Mouse (Mus musculus): Measurements from ENCODE around the gene Slc17a4.

Gene Slc17a4

GRCm38 (mm10) chr13:23914376-23915167, at the start of gene Slc17a4:
Gene Slc17a4 (minus strand): TSS chr13:23915009.
- no peak for DNase-seq (ENCODE audit: low read depth, low spot score)

GRCm38 (mm10) chr13:23959776-23960175, 45.0 kb upstream of the Slc17a4 start:
- DNase-seq (ENCODE audit: low read depth, low spot score), result no peak

GRCm38 (mm10) chr13:23950928-23951327, 36.1 kb upstream of the Slc17a4 start:
- peak; percentile 29 for DNase-seq (ENCODE audit: low read depth, low spot score)

- no peak for DNase-seq (ENCODE audit: low read depth, low spot score)
Observed at GRCm38 (mm10) chr13:23949484-23950246, 34.9 kb upstream of the Slc17a4 start.

GRCm38 (mm10) chr13:23946254-23946653, 31.4 kb upstream of the Slc17a4 start:
- DNase-seq (ENCODE audit: low read depth, low spot score), result no peak

GRCm38 (mm10) chr13:23942861-23943260, 28.1 kb upstream of the Slc17a4 start:
- peak; percentile 34 for DNase-seq (ENCODE audit: low read depth, low spot score)

- DNase-seq (ENCODE audit: low read depth, low spot score), result no peak
Observed at GRCm38 (mm10) chr13:23940291-23940690, 25.5 kb upstream of the Slc17a4 start.

- no peak for DNase-seq (ENCODE audit: low read depth, low spot score)
Observed at GRCm38 (mm10) chr13:23938699-23939098, 23.9 kb upstream of the Slc17a4 start.

- DNase-seq (ENCODE audit: low read depth, low spot score), result peak; percentile 87
Observed at GRCm38 (mm10) chr13:23934211-23934520, 19.4 kb upstream of the Slc17a4 start, which contains the start of gene Hist1h2aa. Gene Hist1h2aa (plus strand): TSS chr13:23934462.

- DNase-seq (ENCODE audit: low read depth, low spot score), result peak; percentile 51
Observed at GRCm38 (mm10) chr13:23933421-23934210, 18.8 kb upstream of the Slc17a4 start, which contains the start of gene Hist1h2ba. Gene Hist1h2ba (minus strand): TSS chr13:23934156.

GRCm38 (mm10) chr13:23930904-23931303, 16.1 kb upstream of the Slc17a4 start:
- peak; percentile 16 for DNase-seq (ENCODE audit: low read depth, low spot score)

GRCm38 (mm10) chr13:23930461-23930860, 15.7 kb upstream of the Slc17a4 start:
- no peak for DNase-seq (ENCODE audit: low read depth, low spot score)

- DNase-seq (ENCODE audit: low read depth, low spot score), result no peak
Observed at GRCm38 (mm10) chr13:23928637-23929036, 13.8 kb upstream of the Slc17a4 start.

- DNase-seq (ENCODE audit: low read depth, low spot score), result no peak
Observed at GRCm38 (mm10) chr13:23925792-23926191, 11.0 kb upstream of the Slc17a4 start.

- no peak for DNase-seq (ENCODE audit: low read depth, low spot score)
Observed at GRCm38 (mm10) chr13:23917674-23918073, 2.9 kb upstream of the Slc17a4 start.

GRCm38 (mm10) chr13:23916132-23916531, 1.3 kb upstream of the Slc17a4 start:
- DNase-seq (ENCODE audit: low read depth, low spot score), result no peak

GRCm38 (mm10) chr13:23913791-23914306, 960 bp downstream of the Slc17a4 start:
- no peak for DNase-seq (ENCODE audit: low read depth, low spot score)

- DNase-seq (ENCODE audit: low read depth, low spot score), result no peak
Observed at GRCm38 (mm10) chr13:23911335-23911734, 3.5 kb downstream of the Slc17a4 start.

GRCm38 (mm10) chr13:23910121-23910520, 4.7 kb downstream of the Slc17a4 start:
- DNase-seq (ENCODE audit: low read depth, low spot score), result no peak

GRCm38 (mm10) chr13:23906906-23907305, 7.9 kb downstream of the Slc17a4 start:
- no peak for DNase-seq (ENCODE audit: low read depth, low spot score)

- no peak for DNase-seq (ENCODE audit: low read depth, low spot score)
Observed at GRCm38 (mm10) chr13:23898242-23898641, 16.6 kb downstream of the Slc17a4 start.

GRCm38 (mm10) chr13:23893269-23893593, 21.6 kb downstream of the Slc17a4 start:
- DNase-seq (ENCODE audit: low read depth, low spot score), result no peak
